Mouse (Mus musculus): ENCODE results near the gene Cryzl2. TPM values are rescaled to one million over a fixed set of nuclear protein-coding genes. Genes with fewer than 3 reads are reported as not detected.

Gene Cryzl2
- polyA plus RNA-seq, 1 experiment from 2014 or later: 6.6 TPM

GRCm38 (mm10) chr1:157425741-157426427 lies 32.5 kb upstream of the Cryzl2 start:
- DNase-seq (no peak), ATAC-seq (ENCODE audit: low read depth) (peak; percentile 29; the same call in 1 of the 2 replicates)
- H3K27me3 ChIP-seq: no peaks in the 10 kb centered on the region

GRCm38 (mm10) chr1:157426933-157427332 lies 31.4 kb upstream of the Cryzl2 start:
- Histone ChIP-seq H3K36me3 (no peaks in the 10 kb centered on the region), H3K9ac (no peak overlapping the region), H3K27ac (no peak overlapping the region), H3K4me2 (no peak overlapping the region), H3K4me1 (replicated peaks) (peaks cover 9% of the 10 kb centered on the region), H3K27me3 (no peaks in the 10 kb centered on the region), H3K4me3 (replicated peaks) (no peak overlapping the region), H3K9me3 (replicated peaks) (no peaks in the 10 kb centered on the region)
- no peak for DNase-seq
- ATAC-seq (ENCODE audit: low read depth): no peak
- WGBS (ENCODE audit: insufficient replicate concordance): 32% methylated on average over 1 of the region's 1 CpGs

More at GRCm38 (mm10) chr1:157425741-157426427, 32.5 kb upstream of the Cryzl2 start:
- peaks cover 9% of the 10 kb centered on the region for H3K4me1 ChIP-seq (replicated peaks)
- no peak overlapping the region for H3K27ac ChIP-seq
- peak overlapping the region; percentile 43 for H3K4me2 ChIP-seq
- H3K9me3 ChIP-seq (replicated peaks): no peaks in the 10 kb centered on the region
- WGBS (ENCODE audit: insufficient replicate concordance): 11% methylated on average over 8 of the region's 8 CpGs
- no peaks in the 10 kb centered on the region for H3K36me3 ChIP-seq
- no peak overlapping the region for H3K9ac ChIP-seq
- H3K4me3 ChIP-seq (replicated peaks): 0 out of 2 replicates have a peak overlapping the region, but pooled peaks have one; percentile 8

GRCm38 (mm10) chr1:157427604-157428003 lies 30.8 kb upstream of the Cryzl2 start:
- WGBS (ENCODE audit: insufficient replicate concordance): 79% methylated on average over 4 of the region's 4 CpGs

GRCm38 (mm10) chr1:157428366-157428765 lies 30.0 kb upstream of the Cryzl2 start:
- Histone ChIP-seq H3K9me3 (replicated peaks) (no peaks in the 10 kb centered on the region), H3K9ac (no peak overlapping the region), H3K4me2 (no peak overlapping the region), H3K27me3 (no peaks in the 10 kb centered on the region), H3K36me3 (no peaks in the 10 kb centered on the region), H3K4me1 (replicated peaks) (peaks cover 9% of the 10 kb centered on the region), H3K27ac (no peak overlapping the region), H3K4me3 (replicated peaks) (no peak overlapping the region)
- no peak for ATAC-seq (ENCODE audit: low read depth)
- no peak for DNase-seq
- 60% methylated on average over 3 of the region's 3 CpGs for WGBS (ENCODE audit: insufficient replicate concordance)

More at GRCm38 (mm10) chr1:157427604-157428003, 30.8 kb upstream of the Cryzl2 start:
- Histone ChIP-seq H3K4me2 (no peak overlapping the region), H3K36me3 (no peaks in the 10 kb centered on the region), H3K27ac (no peak overlapping the region), H3K4me3 (replicated peaks) (no peak overlapping the region), H3K9ac (no peak overlapping the region), H3K27me3 (no peaks in the 10 kb centered on the region), H3K4me1 (replicated peaks) (peaks cover 9% of the 10 kb centered on the region), H3K9me3 (replicated peaks) (no peaks in the 10 kb centered on the region)
- DNase-seq: no peak
- no peak for ATAC-seq (ENCODE audit: low read depth)

- Histone ChIP-seq H3K9me3 (replicated peaks) (no peaks in the 10 kb centered on the region), H3K27me3 (no peaks in the 10 kb centered on the region), H3K27ac (no peak overlapping the region), H3K4me2 (no peak overlapping the region), H3K9ac (no peak overlapping the region), H3K4me3 (replicated peaks) (no peak overlapping the region), H3K36me3 (no peaks in the 10 kb centered on the region), H3K4me1 (replicated peaks) (no peaks in the 10 kb centered on the region)
- DNase-seq: no peak
- WGBS (ENCODE audit: insufficient replicate concordance): 39% methylated on average over 3 of the region's 3 CpGs
- ATAC-seq (ENCODE audit: low read depth): no peak
These were observed 25.1 kb upstream of the Cryzl2 start for GRCm38 (mm10) chr1:157433316-157433715.

GRCm38 (mm10) chr1:157434404-157434803 lies 24.0 kb upstream of the Cryzl2 start:
- Histone ChIP-seq H3K4me1 (replicated peaks) (no peaks in the 10 kb centered on the region), H3K9me3 (replicated peaks) (no peaks in the 10 kb centered on the region), H3K9ac (no peak overlapping the region), H3K36me3 (no peaks in the 10 kb centered on the region), H3K4me2 (no peak overlapping the region), H3K27ac (no peak overlapping the region), H3K4me3 (replicated peaks) (no peak overlapping the region), H3K27me3 (no peaks in the 10 kb centered on the region)
- ATAC-seq (ENCODE audit: low read depth) (no peak), DNase-seq (no peak)
- 65% methylated on average over 4 of the region's 4 CpGs for WGBS (ENCODE audit: insufficient replicate concordance)

- ATAC-seq (ENCODE audit: low read depth) (no peak), DNase-seq (no peak)
- no peaks in the 10 kb centered on the region for H3K27me3 ChIP-seq
- 38% methylated on average over 6 of the region's 6 CpGs for WGBS (ENCODE audit: insufficient replicate concordance)
- no peak overlapping the region for H3K27ac ChIP-seq
- no peaks in the 10 kb centered on the region for H3K9me3 ChIP-seq (replicated peaks)
- no peak overlapping the region for H3K9ac ChIP-seq
- no peaks in the 10 kb centered on the region for H3K4me1 ChIP-seq (replicated peaks)
- no peak overlapping the region for H3K4me2 ChIP-seq
- H3K36me3 ChIP-seq: no peaks in the 10 kb centered on the region
- no peak overlapping the region for H3K4me3 ChIP-seq (replicated peaks)
These were observed 22.5 kb upstream of the Cryzl2 start for GRCm38 (mm10) chr1:157435926-157436325.

- Histone ChIP-seq H3K9ac (no peak overlapping the region), H3K4me1 (replicated peaks) (peaks cover 6% of the 10 kb centered on the region), H3K4me2 (no peak overlapping the region), H3K36me3 (no peaks in the 10 kb centered on the region), H3K27me3 (no peaks in the 10 kb centered on the region), H3K27ac (no peak overlapping the region), H3K4me3 (replicated peaks) (no peak overlapping the region), H3K9me3 (replicated peaks) (no peaks in the 10 kb centered on the region)
- ATAC-seq (ENCODE audit: low read depth): no peak
- whole genome bisulfite sequencing (ENCODE audit: insufficient replicate concordance): 70% methylated on average over 2 of the region's 2 CpGs
- no peak for DNase-seq
These were observed 20.1 kb upstream of the Cryzl2 start for GRCm38 (mm10) chr1:157438290-157438689.

GRCm38 (mm10) chr1:157439101-157439500 lies 19.3 kb upstream of the Cryzl2 start:
- H3K9ac ChIP-seq: no peak overlapping the region
- ATAC-seq (ENCODE audit: low read depth) (no peak), DNase-seq (no peak)
- H3K27me3 ChIP-seq: no peaks in the 10 kb centered on the region
- no peak overlapping the region for H3K27ac ChIP-seq
- 78% methylated on average over 4 of the region's 4 CpGs for WGBS (ENCODE audit: insufficient replicate concordance)
- no peak overlapping the region for H3K4me2 ChIP-seq
- H3K4me3 ChIP-seq (replicated peaks): no peak overlapping the region
- no peaks in the 10 kb centered on the region for H3K9me3 ChIP-seq (replicated peaks)
- H3K36me3 ChIP-seq: no peaks in the 10 kb centered on the region
- peaks cover 14% of the 10 kb centered on the region for H3K4me1 ChIP-seq (replicated peaks)

GRCm38 (mm10) chr1:157439973-157440641 lies 18.3 kb upstream of the Cryzl2 start:
- Histone ChIP-seq H3K4me3 (replicated peaks) (no peak overlapping the region), H3K36me3 (no peaks in the 10 kb centered on the region), H3K9me3 (replicated peaks) (no peaks in the 10 kb centered on the region), H3K27ac (no peak overlapping the region), H3K4me1 (replicated peaks) (peaks cover 20% of the 10 kb centered on the region), H3K9ac (no peak overlapping the region), H3K4me2 (0 out of 2 replicates have a peak overlapping the region, but pooled peaks have one; percentile 19), H3K27me3 (no peaks in the 10 kb centered on the region)
- DNase-seq (no peak), ATAC-seq (ENCODE audit: low read depth) (no peak)
- 31% methylated on average over 14 of the region's 14 CpGs for whole genome bisulfite sequencing (ENCODE audit: insufficient replicate concordance)

- Histone ChIP-seq H3K4me3 (replicated peaks) (peak overlapping the region; percentile 26; the same call in 1 of the 2 replicates), H3K27me3 (no peaks in the 10 kb centered on the region), H3K9me3 (replicated peaks) (no peaks in the 10 kb centered on the region), H3K4me1 (replicated peaks) (peaks cover 20% of the 10 kb centered on the region), H3K9ac (peak overlapping the region; percentile 22; the same call in 1 of the 2 replicates), H3K36me3 (no peaks in the 10 kb centered on the region), H3K27ac (peak overlapping the region; percentile 50; the same call in 1 of the 2 replicates), H3K4me2 (peak overlapping the region; percentile 56)
- no peak for DNase-seq
- ATAC-seq (ENCODE audit: low read depth): peak; percentile 43; the same call in 1 of the 2 replicates
- WGBS (ENCODE audit: insufficient replicate concordance): 14% methylated on average over 14 of the region's 14 CpGs
These were observed 15.2 kb upstream of the Cryzl2 start for GRCm38 (mm10) chr1:157443026-157443722.

All from liver, embryonic 13.5 days (tissue).